Mouse (Mus musculus) myocyte (in vitro differentiated cells): ENCODE measurements around the gene Frrs1. TPM values are rescaled to one million over a fixed set of nuclear protein-coding genes. Genes with fewer than 3 reads are reported as not detected.

ENCODE experiments used
- H3K27me3 ChIP-seq: one replicate; pipeline ENCODE4 v1.6.1; 2011; ENCODE audit not compliant: control insufficient read depth, insufficient read depth, insufficient read length
- H3K36me3 ChIP-seq: one replicate; pipeline ENCODE4 v1.6.1; 2011; ENCODE audit not compliant: control insufficient read depth, insufficient read depth
- H3K4me2 ChIP-seq: one replicate; pipeline ENCODE4 v1.6.1; 2011; ENCODE audit warnings: low read depth, control low read depth
- H3K4me3 ChIP-seq: one replicate; pipeline ENCODE4 v1.5.1; 2011; ENCODE audit warnings: mild to moderate bottlenecking, control low read depth, moderate library complexity
- H3K79me2 ChIP-seq: one replicate; pipeline ENCODE4 v1.6.1; 2011; ENCODE audit not compliant: control insufficient read depth, insufficient read depth
- H3ac ChIP-seq: one replicate; pipeline ENCODE4 v1.6.1; 2011; ENCODE audit not compliant: control insufficient read depth, insufficient read length
- CEBPB ChIP-seq: IDR thresholded peaks from 2 replicates; pipeline ENCODE4 v1.6.1; 2011; ENCODE audit warnings: mild to moderate bottlenecking, moderate library complexity; ENCODE audit not compliant: poor library complexity, insufficient read depth, severe bottlenecking
- E2F4 ChIP-seq: IDR thresholded peaks from one replicate; pipeline ENCODE4 v1.6.1; 2011; ENCODE audit warnings: mild to moderate bottlenecking, control low read depth, moderate library complexity; ENCODE audit not compliant: insufficient read depth
- MAX ChIP-seq: IDR thresholded peaks from one replicate; pipeline ENCODE4 v1.6.1; 2011; ENCODE audit warnings: low read depth, mild to moderate bottlenecking, control low read depth
- MYOD1 ChIP-seq, 3 experiments: IDR thresholded peaks; one replicate each; pipeline ENCODE4 v1.6.1; 2011; ENCODE audit warnings: control low read depth in 2 of 3, low read depth in 2 of 3, mild to moderate bottlenecking in 2 of 3, moderate library complexity in 1 of 3; ENCODE audit not compliant: insufficient read length in 2 of 3, control insufficient read depth in 1 of 3
- MYOG ChIP-seq, 3 experiments: IDR thresholded peaks; one replicate each; pipeline ENCODE4 v1.6.1; 2011; ENCODE audit warnings: control low read depth in 2 of 3, low read depth in 2 of 3, mild to moderate bottlenecking in 2 of 3; ENCODE audit not compliant: insufficient read length in 2 of 3, control insufficient read depth in 1 of 3, insufficient read depth in 1 of 3
- POLR2A ChIP-seq: IDR thresholded peaks from one replicate; pipeline ENCODE4 v1.6.1; 2011; ENCODE audit warnings: low read depth, mild to moderate bottlenecking, control low read depth, moderate library complexity; ENCODE audit not compliant: insufficient read length
- POLR2AphosphoS2 ChIP-seq: IDR thresholded peaks from one replicate; pipeline ENCODE4 v1.6.1; 2011; ENCODE audit warnings: low read depth, control low read depth; ENCODE audit not compliant: insufficient read length
- REST ChIP-seq: IDR thresholded peaks from one replicate; pipeline ENCODE4 v1.6.1; 2011; ENCODE audit warnings: mild to moderate bottlenecking, control low read depth, moderate library complexity; ENCODE audit not compliant: insufficient read depth, insufficient read length
- SRF ChIP-seq: IDR thresholded peaks from one replicate; pipeline ENCODE4 v1.6.1; 2011; ENCODE audit warnings: low read depth; ENCODE audit not compliant: control insufficient read depth, insufficient read length
- TCF12 ChIP-seq: IDR thresholded peaks from one replicate; pipeline ENCODE4 v1.6.1; 2011; ENCODE audit warnings: mild to moderate bottlenecking, control low read depth; ENCODE audit not compliant: poor library complexity, insufficient read depth, severe bottlenecking
- TCF3 ChIP-seq: IDR thresholded peaks from one replicate; pipeline ENCODE4 v1.6.1; 2011; ENCODE audit warnings: low read depth, control low read depth; ENCODE audit not compliant: insufficient read length
- USF1 ChIP-seq: IDR thresholded peaks from one replicate; pipeline ENCODE4 v1.6.1; 2011; ENCODE audit warnings: low read depth, mild to moderate bottlenecking, control low read depth, moderate library complexity
- polyA plus RNA-seq: library from polyadenylated mRNA; unstranded; fragments of >200 nt; fragmentation: generic; extraction: Trizol; gene quantifications from one replicate; pipeline ENCODE4 v1.2.1, GENCODE M21; 2012; ENCODE audit warnings: missing spikeins

Gene Frrs1
- polyA plus RNA-seq, 1 experiment = 12.7 TPM

GRCm38 (mm10) chr3:116836681-116837475 lies 22.4 kb upstream of the Frrs1 start:
- Histone ChIP-seq H3K36me3 (no peaks in the 10 kb centered on the region), H3K27me3 (no peaks in the 10 kb centered on the region), H3ac (no peak overlapping the region), H3K4me2 (no peak overlapping the region), H3K4me3 (no peak overlapping the region), H3K79me2 (no peaks in the 10 kb centered on the region)
- TF ChIP-seq TCF12 (no peak), REST (no peak), SRF (no peak), MYOG (IDR thresholded peaks at IDR 0.05; ENCODE audit: control insufficient read depth in 1 of 3, insufficient read depth in 1 of 3, insufficient read length in 2 of 3, low read depth in 2 of 3) (no peak), POLR2AphosphoS2 (no peak), USF1 (no peak), POLR2A (no peak), MYOD1 (IDR thresholded peaks at IDR 0.05; ENCODE audit: control insufficient read depth in 1 of 3, insufficient read length in 2 of 3, low read depth in 2 of 3) (no peak), CEBPB (no peak), E2F4 (no peak), MAX (no peak), TCF3 (no peak)

- TF ChIP-seq SRF = no peak
- Histone ChIP-seq H3K4me2 (no peak overlapping the region), H3K79me2 (no peaks in the 10 kb centered on the region), H3ac (no peak overlapping the region), H3K27me3 (no peaks in the 10 kb centered on the region), H3K36me3 (no peaks in the 10 kb centered on the region), H3K4me3 (no peak overlapping the region)
These were observed 18.0 kb upstream of the Frrs1 start for GRCm38 (mm10) chr3:116841311-116841710.

GRCm38 (mm10) chr3:116844880-116845579 lies 14.2 kb upstream of the Frrs1 start:
- no peak overlapping the region for H3K4me2 ChIP-seq
- H3K27me3 ChIP-seq = no peaks in the 10 kb centered on the region
- no peak overlapping the region for H3ac ChIP-seq
- no peaks in the 10 kb centered on the region for H3K79me2 ChIP-seq
- TF ChIP-seq POLR2AphosphoS2 = no peak
- TF ChIP-seq E2F4 = no peak
- TF ChIP-seq SRF = no peak
- no peak for TF ChIP-seq CEBPB
- TF ChIP-seq REST = no peak
- no peak for TF ChIP-seq USF1
- TF ChIP-seq POLR2A = no peak
- no peak for TF ChIP-seq TCF12
- TF ChIP-seq TCF3 = no peak
- TF ChIP-seq MYOG (IDR thresholded peaks at IDR 0.05; ENCODE audit: control insufficient read depth in 1 of 3, insufficient read depth in 1 of 3, insufficient read length in 2 of 3, low read depth in 2 of 3) = no peak
- no peak for TF ChIP-seq MYOD1 (IDR thresholded peaks at IDR 0.05; ENCODE audit: control insufficient read depth in 1 of 3, insufficient read length in 2 of 3, low read depth in 2 of 3)
- TF ChIP-seq MAX = no peak
- no peaks in the 10 kb centered on the region for H3K36me3 ChIP-seq
- H3K4me3 ChIP-seq = no peak overlapping the region

GRCm38 (mm10) chr3:116846084-116846483 lies 13.2 kb upstream of the Frrs1 start:
- Histone ChIP-seq H3K79me2 (no peaks in the 10 kb centered on the region), H3K4me2 (no peak overlapping the region), H3ac (no peak overlapping the region), H3K36me3 (no peaks in the 10 kb centered on the region), H3K4me3 (no peak overlapping the region), H3K27me3 (no peaks in the 10 kb centered on the region)
- TF ChIP-seq TCF12 (no peak), CEBPB (no peak), MAX (no peak), POLR2AphosphoS2 (no peak), SRF (no peak), MYOD1 (IDR thresholded peaks at IDR 0.05; ENCODE audit: control insufficient read depth in 1 of 3, insufficient read length in 2 of 3, low read depth in 2 of 3) (no peak), REST (no peak), E2F4 (no peak), TCF3 (no peak), USF1 (no peak), POLR2A (no peak), MYOG (IDR thresholded peaks at IDR 0.05; ENCODE audit: control insufficient read depth in 1 of 3, insufficient read depth in 1 of 3, insufficient read length in 2 of 3, low read depth in 2 of 3) (no peak)
